Mouse (Mus musculus) brain, embryonic 14.5 days (tissue): Measurements from ENCODE around the gene Klre1.

Source experiments
- CTCF ChIP-seq: fragments of 200-500 bp; IDR thresholded peaks from 2 replicates; pipeline ENCODE4 v1.5.1; 2012; ENCODE audit warnings: inconsistent platforms, mild to moderate bottlenecking, moderate library complexity, borderline replicate concordance; ENCODE audit not compliant: insufficient read depth, insufficient read length; ENCODE audit errors: extremely low read depth
- POLR2A ChIP-seq: fragments of 200-500 bp; IDR thresholded peaks from 2 replicates; pipeline ENCODE4 v1.6.1; 2012; ENCODE audit warnings: mild to moderate bottlenecking, inconsistent platforms, borderline replicate concordance; ENCODE audit not compliant: poor library complexity, insufficient read depth, insufficient read length, severe bottlenecking; ENCODE audit errors: extremely low read depth

DNA sequence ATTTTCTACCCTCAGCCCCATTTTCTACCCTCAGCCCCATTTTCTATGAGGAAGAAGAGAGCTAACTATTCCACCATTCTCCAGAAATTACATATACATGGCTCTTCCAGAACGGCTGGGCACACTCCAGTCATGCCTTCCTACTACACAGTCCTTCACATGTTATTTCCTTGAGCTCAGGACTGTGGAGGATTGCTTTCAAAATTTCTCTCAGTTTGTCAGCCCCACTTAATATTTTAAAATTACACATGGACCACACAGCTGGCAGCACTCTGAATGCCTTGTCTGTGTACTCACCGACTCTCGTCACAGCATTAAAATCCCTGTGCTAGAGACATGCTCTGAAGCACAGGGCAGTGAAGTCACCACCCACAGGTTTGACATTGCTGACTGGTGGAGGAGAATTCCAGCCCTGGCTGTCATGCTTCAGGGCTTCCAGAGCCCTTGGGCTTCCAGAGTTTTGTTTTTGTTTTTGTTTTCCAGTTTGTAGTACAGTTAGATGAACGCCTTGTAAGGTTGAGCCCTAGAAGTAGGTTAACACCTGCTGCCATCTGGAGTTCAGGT lies 43.0 kb upstream of the Klre1 start:
- TF ChIP-seq CTCF, result no peak
- no peak for TF ChIP-seq POLR2A
